Comparison of ENCODE assay signal across 8 mouse cellular contexts in the genomic region with DNA sequence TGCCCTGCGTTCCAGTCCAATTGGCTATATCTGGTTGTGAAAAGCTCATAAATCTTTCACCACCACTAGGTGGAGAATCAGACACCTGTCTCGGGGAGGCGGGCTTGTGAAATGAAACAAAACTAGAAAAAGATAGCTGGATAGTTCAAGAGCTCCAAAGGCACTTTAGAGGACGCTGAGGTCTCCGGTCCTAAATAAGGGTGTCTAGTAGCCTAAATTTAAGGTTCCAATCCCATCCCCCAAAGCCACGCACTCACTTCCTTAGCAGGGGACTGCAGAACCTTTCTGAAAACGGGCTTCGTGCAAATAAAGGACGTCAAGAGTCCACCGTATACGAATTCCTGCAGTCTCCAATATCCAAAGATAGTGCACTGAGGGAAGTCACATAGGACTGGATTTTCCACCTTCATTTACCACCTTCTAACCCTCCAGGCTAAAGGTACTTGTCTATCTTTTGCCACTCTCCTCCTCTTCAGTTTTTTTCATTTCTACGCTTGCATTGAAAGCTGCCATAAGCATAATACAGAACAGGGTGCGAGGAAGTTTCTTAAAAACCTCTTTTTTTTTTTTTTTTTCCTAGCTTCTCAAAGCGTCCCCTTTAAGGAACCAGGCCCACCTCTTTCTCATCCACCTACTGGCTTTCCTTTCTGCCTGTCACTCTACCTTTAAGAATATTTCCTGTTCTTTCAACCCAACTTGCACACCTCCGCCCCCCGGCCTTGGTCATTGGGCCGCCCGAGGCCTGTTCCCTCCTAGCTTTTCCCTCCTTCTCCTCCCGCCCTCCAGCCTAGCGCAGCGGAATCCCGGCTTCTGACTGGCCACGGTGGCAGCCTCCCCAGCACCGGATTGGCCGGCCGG. TPM values are rescaled to one million over a fixed set of nuclear protein-coding genes. Genes with fewer than 3 reads are reported as not detected.
A peak's percentile ranks its signal among the peaks of the same experiment; 100 is the strongest.
DNase-seq lines count a peak whose midpoint lies in the region; ATAC-seq and TF ChIP-seq lines count a peak whose summit lies in the region.

No protein-coding gene starts in this region.

- H3K27ac ChIP-seq in CH12.LX (ENCODE audit: insufficient read depth, low read depth) = peak overlapping the region; percentile 83
- peak overlapping the region; percentile 82 for H3K27ac ChIP-seq in forebrain, embryonic 11.5 days (ENCODE audit: low read depth, low read length)
- H3K27ac ChIP-seq in heart, embryonic 16.5 days (ENCODE audit: low read length) = peak overlapping the region; percentile 97
- peak overlapping the region; percentile 93 for H3K27ac ChIP-seq in liver, embryonic 15.5 days (replicated peaks)
- H3K27ac ChIP-seq in neural tube, embryonic 12.5 days = peak overlapping the region; percentile 81; the same call in 1 of the 2 replicates

- dilution Hi-C loops in CH12.LX (cut with MboI; ENCODE audit: extremely low pct_ligation_motif_present, extremely low pct_unique_long_range_greater_than_20kb, low sequenced_read_pairs) = no loop called here

- WGBS in forebrain, embryonic 11.5 days = under 1% methylated on average over 26 of the region's 26 CpGs
- WGBS in heart, embryonic 16.5 days = under 1% methylated on average over 26 of the region's 26 CpGs
- WGBS in liver, embryonic 15.5 days (ENCODE audit: insufficient replicate concordance) = under 1% methylated on average over 26 of the region's 26 CpGs
- WGBS in neural tube, embryonic 12.5 days = under 1% methylated on average over 26 of the region's 26 CpGs

- peak overlapping the region; percentile 85 for H3K4me2 ChIP-seq in CH12.LX (ENCODE audit: insufficient read depth, low read depth, poor library complexity, severe bottlenecking)
- H3K4me2 ChIP-seq in forebrain, embryonic 11.5 days (ENCODE audit: low read depth, low read length, severe bottlenecking) = peak overlapping the region; percentile 74
- peak overlapping the region; percentile 92 for H3K4me2 ChIP-seq in heart, embryonic 16.5 days (ENCODE audit: low read depth, low read length)
- peak overlapping the region; percentile 85 for H3K4me2 ChIP-seq in liver, embryonic 15.5 days
- peak overlapping the region; percentile 74 for H3K4me2 ChIP-seq in neural tube, embryonic 12.5 days (replicated peaks)

- DNase-seq in CH12.LX (ENCODE audit: extremely low read depth) = peak; percentile 99
- DNase-seq in c-Kit-positive CD71-positive TER-119-negative erythroid progenitor cells, embryonic 14.5 days (ENCODE audit: low read depth) = peak; percentile 96
- peak; percentile 99 for DNase-seq in forebrain, embryonic 11.5 days (ENCODE audit: low spot score)
- DNase-seq in kidney, postnatal 36 days = peak; percentile 98 to 100
- DNase-seq in telencephalon, adult 2 months (ENCODE audit: low read depth, low spot score) = peak; percentile 98

- no peaks in the 10 kb centered on the region for H3K36me3 ChIP-seq in CH12.LX (replicated peaks in 1 of 2; ENCODE audit: control insufficient read depth in 1 of 2, insufficient read depth in 1 of 2, low read length in 1 of 2)
- no peaks in the 10 kb centered on the region for H3K36me3 ChIP-seq in forebrain, embryonic 11.5 days (ENCODE audit: control insufficient read depth, insufficient read depth, low read length)
- no peaks in the 10 kb centered on the region for H3K36me3 ChIP-seq in heart, embryonic 16.5 days (ENCODE audit: control insufficient read depth, insufficient read depth)
- H3K36me3 ChIP-seq in liver, embryonic 15.5 days (replicated peaks) = no peaks in the 10 kb centered on the region
- no peaks in the 10 kb centered on the region for H3K36me3 ChIP-seq in neural tube, embryonic 12.5 days

- in situ Hi-C loops in CH12.LX (cut with MboI; ENCODE audit: low pct_ligation_motif_present, low pct_unique_long_range_greater_than_20kb, low sequenced_read_pairs) = no loop called here

- TF ChIP-seq POLR2A in CH12.LX (IDR thresholded peaks at IDR 0.05; ENCODE audit: low read depth, low read length) = no peak; the same call in 1 of the 2 replicates

- TF ChIP-seq RAD21 in CH12.LX (IDR thresholded peaks at IDR 0.05; ENCODE audit: low read depth, low read length) = peak; percentile 39

- no peaks in the 10 kb centered on the region for H3K9me3 ChIP-seq in CH12.LX (replicated peaks; ENCODE audit: low read length)
- no peaks in the 10 kb centered on the region for H3K9me3 ChIP-seq in forebrain, embryonic 11.5 days (ENCODE audit: control insufficient read depth, low read length)
- H3K9me3 ChIP-seq in heart, embryonic 16.5 days (replicated peaks; ENCODE audit: control insufficient read depth, low read length) = no peaks in the 10 kb centered on the region
- no peaks in the 10 kb centered on the region for H3K9me3 ChIP-seq in liver, embryonic 15.5 days (replicated peaks)
- no peaks in the 10 kb centered on the region for H3K9me3 ChIP-seq in neural tube, embryonic 12.5 days

- no peaks in the 10 kb centered on the region; the same call in 1 of the 2 replicates for H3K79me2 ChIP-seq in CH12.LX (replicated peaks; ENCODE audit: control insufficient read depth, extremely low read depth, insufficient read depth, poor library complexity, severe bottlenecking)

- H3K4me1 ChIP-seq in CH12.LX (ENCODE audit: control insufficient read depth in 1 of 2, insufficient read depth in 2 of 2) = peaks cover 6 to 25% of the 10 kb centered on the region in 2 experiments; a peak in 3 of 4 replicates
- H3K4me1 ChIP-seq in forebrain, embryonic 11.5 days (replicated peaks; ENCODE audit: control insufficient read depth, insufficient read depth, low read length) = no peaks in the 10 kb centered on the region; the same call in 1 of the 2 replicates
- H3K4me1 ChIP-seq in heart, embryonic 16.5 days (ENCODE audit: control insufficient read depth, insufficient read depth, low read length) = peaks cover 21% of the 10 kb centered on the region
- H3K4me1 ChIP-seq in liver, embryonic 15.5 days (replicated peaks) = peaks cover 44% of the 10 kb centered on the region
- peaks cover 13% of the 10 kb centered on the region; the same call in 1 of the 2 replicates for H3K4me1 ChIP-seq in neural tube, embryonic 12.5 days

- peak; percentile 100 for ATAC-seq in forebrain, embryonic 11.5 days (replicated peaks; ENCODE audit: low FRiP score)
- ATAC-seq in heart, embryonic 16.5 days (replicated peaks; ENCODE audit: extremely low read depth, insufficient read depth, low FRiP score) = peak; percentile 99
- peak; percentile 99 for ATAC-seq in liver, embryonic 15.5 days (ENCODE audit: insufficient read depth)
- ATAC-seq in neural tube, embryonic 12.5 days (ENCODE audit: low FRiP score, low read depth) = peak; percentile 100

- H3K4me3 ChIP-seq in CH12.LX (replicated peaks in 1 of 3; ENCODE audit: low read depth in 2 of 3, low read length in 2 of 3, poor library complexity in 1 of 3) = peak overlapping the region; percentile 60 to 92 (median 78)
- H3K4me3 ChIP-seq in forebrain, embryonic 11.5 days (ENCODE audit: low read depth, low read length) = peak overlapping the region; percentile 94
- peak overlapping the region; percentile 85 for H3K4me3 ChIP-seq in heart, embryonic 16.5 days (ENCODE audit: low read length)
- peak overlapping the region; percentile 94 for H3K4me3 ChIP-seq in liver, embryonic 15.5 days (replicated peaks)
- peak overlapping the region; percentile 95 for H3K4me3 ChIP-seq in neural tube, embryonic 12.5 days

- peak; percentile 37 to 81 for TF ChIP-seq CTCF in CH12.LX (conservative IDR thresholded peaks at IDR 0.05 in 1 of 2, IDR thresholded peaks at IDR 0.05 in 1 of 2; ENCODE audit: low read depth in 2 of 2, low read length in 2 of 2)

- H3K27me3 ChIP-seq in CH12.LX (replicated peaks) = no peaks in the 10 kb centered on the region
- H3K27me3 ChIP-seq in forebrain, embryonic 11.5 days (ENCODE audit: control insufficient read depth, insufficient read depth, low read length) = no peaks in the 10 kb centered on the region
- H3K27me3 ChIP-seq in heart, embryonic 16.5 days (ENCODE audit: control insufficient read depth, insufficient read depth, low read length) = no peaks in the 10 kb centered on the region
- H3K27me3 ChIP-seq in liver, embryonic 15.5 days = no peaks in the 10 kb centered on the region
- H3K27me3 ChIP-seq in neural tube, embryonic 12.5 days (replicated peaks) = no peaks in the 10 kb centered on the region

- TF ChIP-seq EP300 in CH12.LX (IDR thresholded peaks at IDR 0.05; ENCODE audit: low read length) = peak; percentile 13; the same call in 1 of the 2 replicates

- peak overlapping the region; percentile 99 for H3K9ac ChIP-seq in CH12.LX (ENCODE audit: insufficient read depth, low read depth)
- H3K9ac ChIP-seq in forebrain, embryonic 11.5 days (ENCODE audit: low read length) = peak overlapping the region; percentile 74
- H3K9ac ChIP-seq in heart, embryonic 16.5 days (ENCODE audit: low read length) = peak overlapping the region; percentile 76
- H3K9ac ChIP-seq in liver, embryonic 15.5 days = peak overlapping the region; percentile 66
- peak overlapping the region; percentile 95 for H3K9ac ChIP-seq in neural tube, embryonic 12.5 days

RNA-seq across cellular contexts. Expression of gene Usf3, which starts 0.5 kb away (rescaled TPM):
- total RNA-seq in CH12.LX (2012; rRNA removed) = 4.8 and 5.2 TPM in 2 replicates
- total RNA-seq in CH12.LX (2014; rRNA removed) = 3.6 and 4.0 TPM in 2 replicates
- 5.0 and 8.5 TPM in 2 replicates for polyA plus RNA-seq in CH12.LX (2012; ENCODE audit: insufficient read length, low read depth)
- polyA plus RNA-seq in forebrain, embryonic 11.5 days (2014; fragmentation: Nextera tagmentation; extraction: Ambion mirVana) = 5.5 and 5.8 TPM in 2 replicates
- polyA plus RNA-seq in heart, embryonic 16.5 days (2015; fragmentation: Nextera tagmentation; extraction: Ambion mirVana) = 1.9 and 2.0 TPM in 2 replicates
- polyA plus RNA-seq in liver, embryonic 15.5 days (2015; fragmentation: Nextera tagmentation; extraction: Ambion mirVana) = 1.2 and 1.8 TPM in 2 replicates
- polyA plus RNA-seq in neural tube, embryonic 12.5 days (2016; fragmentation: Nextera tagmentation; extraction: Ambion mirVana) = 3.3 and 3.7 TPM in 2 replicates

RNA-seq across cellular contexts. Expression of gene Naa50, which starts 32.9 kb away (rescaled TPM):
- 40.1 and 57.5 TPM in 2 replicates for total RNA-seq in CH12.LX (2012; rRNA removed)
- total RNA-seq in CH12.LX (2014; rRNA removed) = 121 and 122 TPM in 2 replicates
- 186 and 200 TPM in 2 replicates for polyA plus RNA-seq in CH12.LX (2012; ENCODE audit: insufficient read length, low read depth)
- 111 and 116 TPM in 2 replicates for polyA plus RNA-seq in forebrain, embryonic 11.5 days (2014; fragmentation: Nextera tagmentation; extraction: Ambion mirVana)
- polyA plus RNA-seq in heart, embryonic 16.5 days (2015; fragmentation: Nextera tagmentation; extraction: Ambion mirVana) = 73.5 and 79.2 TPM in 2 replicates
- polyA plus RNA-seq in liver, embryonic 15.5 days (2015; fragmentation: Nextera tagmentation; extraction: Ambion mirVana) = 61.6 and 65.8 TPM in 2 replicates
- polyA plus RNA-seq in neural tube, embryonic 12.5 days (2016; fragmentation: Nextera tagmentation; extraction: Ambion mirVana) = 83.2 and 86.0 TPM in 2 replicates

RNA-seq across cellular contexts. Expression of gene Atp6v1a, which starts 33.0 kb away (rescaled TPM):
- 72.4 and 78.5 TPM in 2 replicates for total RNA-seq in CH12.LX (2012; rRNA removed)
- 104 and 113 TPM in 2 replicates for total RNA-seq in CH12.LX (2014; rRNA removed)
- 71.2 and 75.0 TPM in 2 replicates for polyA plus RNA-seq in CH12.LX (2012; ENCODE audit: insufficient read length, low read depth)
- polyA plus RNA-seq in forebrain, embryonic 11.5 days (2014; fragmentation: Nextera tagmentation; extraction: Ambion mirVana) = 61.3 and 65.7 TPM in 2 replicates
- 36.9 and 39.7 TPM in 2 replicates for polyA plus RNA-seq in heart, embryonic 16.5 days (2015; fragmentation: Nextera tagmentation; extraction: Ambion mirVana)
- polyA plus RNA-seq in liver, embryonic 15.5 days (2015; fragmentation: Nextera tagmentation; extraction: Ambion mirVana) = 23.1 and 23.3 TPM in 2 replicates
- 59.2 and 72.1 TPM in 2 replicates for polyA plus RNA-seq in neural tube, embryonic 12.5 days (2016; fragmentation: Nextera tagmentation; extraction: Ambion mirVana)

Comparison
In these comparisons a context has a peak if more than half of its experiments do, and no peak if none do; other contexts are left out.
1. Peak in every context shown above with its lines: DNase-seq, ATAC-seq, H3K4me3 ChIP-seq and H3K27ac ChIP-seq.